Mouse (Mus musculus): ENCODE measurements around the gene Lyz2. TPM values are rescaled to one million over a fixed set of nuclear protein-coding genes. Genes with fewer than 3 reads are reported as not detected.
"Not testable (repeated sequence)": the region's sequence is repeated elsewhere in the genome, so short reads cannot be mapped to it uniquely, and the experiment has no call there.

Lyz2 gene
- polyA plus RNA-seq, 1 experiment from 2014 or later, result 3,526 TPM

- Histone ChIP-seq H3K9me3 (ENCODE audit: low read length) (no peaks in the 10 kb centered on the region), H3K4me2 (replicated peaks; ENCODE audit: low read depth, low read length) (no peak overlapping the region), H3K27me3 (replicated peaks; ENCODE audit: insufficient read depth, low read length) (no peaks in the 10 kb centered on the region), H3K4me1 (ENCODE audit: insufficient read depth, low read depth, low read length) (no peaks in the 10 kb centered on the region), H3K36me3 (ENCODE audit: insufficient read depth, low read length) (no peaks in the 10 kb centered on the region), H3K27ac (ENCODE audit: low read length) (no peak overlapping the region), H3K4me3 (ENCODE audit: low read depth, low read length) (no peak overlapping the region), H3K9ac (replicated peaks; ENCODE audit: low read depth) (no peak overlapping the region)
- no peak for TF ChIP-seq CTCF (IDR thresholded peaks at IDR 0.05)
- TF ChIP-seq EP300 (IDR thresholded peaks at IDR 0.05), result no peak
- peak; percentile 15 for ATAC-seq
- 63% methylated on average over 10 of the region's 10 CpGs for WGBS
- peak; percentile 25 for DNase-seq (ENCODE audit: low spot score)
These were observed 2.7 kb upstream of the Lyz2 start for GRCm38 (mm10) chr10:117284578-117285520.

GRCm38 (mm10) chr10:117283871-117284577 is 1.9 kb upstream of the Lyz2 start:
- no peak for TF ChIP-seq CTCF (IDR thresholded peaks at IDR 0.05)
- no peak for TF ChIP-seq EP300 (IDR thresholded peaks at IDR 0.05)
- H3K27ac ChIP-seq (ENCODE audit: low read length), result no peak overlapping the region
- WGBS, result 77% methylated on average over 7 of the region's 7 CpGs

DNA sequence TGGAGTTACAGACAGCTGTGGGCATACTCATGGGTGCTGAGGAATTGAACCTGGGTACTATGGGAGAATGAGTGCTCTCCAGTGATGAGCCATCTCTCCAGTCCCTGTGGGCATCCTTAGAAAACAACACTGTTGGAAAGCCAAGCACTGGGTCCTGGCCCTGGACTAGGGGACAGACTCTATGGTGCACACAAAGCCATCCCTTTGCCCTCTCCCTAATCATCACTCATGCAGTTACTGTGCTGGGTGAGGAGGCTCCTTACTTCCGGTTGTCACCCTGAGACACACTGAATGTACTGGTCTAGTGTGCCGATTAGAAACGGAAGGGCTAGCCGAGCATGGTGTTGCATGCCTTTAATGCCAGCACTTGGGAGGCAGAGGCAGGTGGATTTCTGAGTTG is 1.1 kb upstream of the Lyz2 start:
- 81% methylated on average over 4 of the region's 4 CpGs for WGBS

More at GRCm38 (mm10) chr10:117283871-117284577, 1.9 kb upstream of the Lyz2 start:
- H3K27me3 ChIP-seq (replicated peaks; ENCODE audit: insufficient read depth, low read length), result no peaks in the 10 kb centered on the region
- ATAC-seq, result no peak
- no peak overlapping the region for H3K4me2 ChIP-seq (replicated peaks; ENCODE audit: low read depth, low read length)
- no peaks in the 10 kb centered on the region for H3K9me3 ChIP-seq (ENCODE audit: low read length)
- H3K4me1 ChIP-seq (ENCODE audit: insufficient read depth, low read depth, low read length), result no peaks in the 10 kb centered on the region
- H3K4me3 ChIP-seq (ENCODE audit: low read depth, low read length), result no peak overlapping the region
- H3K36me3 ChIP-seq (ENCODE audit: insufficient read depth, low read length), result no peaks in the 10 kb centered on the region
- H3K9ac ChIP-seq (replicated peaks; ENCODE audit: low read depth), result no peak overlapping the region
- no peak for DNase-seq (ENCODE audit: low spot score)

GRCm38 (mm10) chr10:117282551-117282950 is 430 bp upstream of the Lyz2 start:
- ATAC-seq, result no peak
- H3K27ac ChIP-seq (ENCODE audit: low read length), result no peak overlapping the region
- H3K4me3 ChIP-seq (ENCODE audit: low read depth, low read length), result no peak overlapping the region

More for the DNA sequence above, 1.1 kb upstream of the Lyz2 start:
- not testable (repeated sequence) for H3K9ac ChIP-seq (replicated peaks; ENCODE audit: low read depth); DNase-seq (ENCODE audit: low spot score); H3K9me3 ChIP-seq (ENCODE audit: low read length); H3K27ac ChIP-seq (ENCODE audit: low read length); H3K4me1 ChIP-seq (ENCODE audit: insufficient read depth, low read depth, low read length); H3K27me3 ChIP-seq (replicated peaks; ENCODE audit: insufficient read depth, low read length); H3K4me3 ChIP-seq (ENCODE audit: low read depth, low read length); H3K4me2 ChIP-seq (replicated peaks; ENCODE audit: low read depth, low read length); ATAC-seq; H3K36me3 ChIP-seq (ENCODE audit: insufficient read depth, low read length)

DNA sequence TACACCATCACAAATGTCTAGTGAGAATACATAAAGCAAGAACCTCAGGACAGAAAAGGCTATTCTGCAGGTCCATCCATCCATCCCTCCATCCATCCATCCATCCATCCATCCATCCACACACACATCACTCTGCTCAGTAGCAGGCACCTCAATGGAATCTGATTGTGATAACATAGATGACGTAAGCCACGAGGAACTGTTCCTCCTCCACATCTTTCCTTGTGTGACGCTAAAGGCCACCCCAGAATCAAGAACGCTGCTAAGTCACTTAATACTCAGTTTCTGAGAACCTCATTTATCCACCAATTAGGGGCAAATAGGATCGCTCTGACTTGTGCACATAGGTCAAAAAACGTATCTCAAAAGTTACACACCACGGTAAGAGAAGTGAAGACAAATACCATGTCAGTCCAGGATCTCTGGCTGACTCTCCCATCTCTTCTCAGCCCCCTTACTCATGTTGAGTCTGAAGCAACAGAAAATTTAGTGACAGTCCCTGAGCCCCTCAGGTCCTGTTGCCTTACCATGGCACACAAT is 670 bp downstream of the Lyz2 start:
- DNase-seq (ENCODE audit: low spot score) (no peak), ATAC-seq (no peak)
- TF ChIP-seq CTCF (IDR thresholded peaks at IDR 0.05), result no peak
- TF ChIP-seq EP300 (IDR thresholded peaks at IDR 0.05), result no peak
- no peaks in the 10 kb centered on the region for H3K27me3 ChIP-seq (replicated peaks; ENCODE audit: insufficient read depth, low read length)
- 78% methylated on average over 7 of the region's 7 CpGs for WGBS
- H3K36me3 ChIP-seq (ENCODE audit: insufficient read depth, low read length), result no peaks in the 10 kb centered on the region
- H3K9me3 ChIP-seq (ENCODE audit: low read length), result no peaks in the 10 kb centered on the region
- H3K4me3 ChIP-seq (ENCODE audit: low read depth, low read length), result peak overlapping the region; percentile 4; the same call in 1 of the 2 replicates
- no peak overlapping the region for H3K27ac ChIP-seq (ENCODE audit: low read length)
- peak overlapping the region; percentile 32 for H3K4me2 ChIP-seq (replicated peaks; ENCODE audit: low read depth, low read length)
- H3K9ac ChIP-seq (replicated peaks; ENCODE audit: low read depth), result no peak overlapping the region
- no peaks in the 10 kb centered on the region for H3K4me1 ChIP-seq (ENCODE audit: insufficient read depth, low read depth, low read length)

More at GRCm38 (mm10) chr10:117282551-117282950, 430 bp upstream of the Lyz2 start:
- Histone ChIP-seq H3K9me3 (ENCODE audit: low read length) (no peaks in the 10 kb centered on the region), H3K4me2 (replicated peaks; ENCODE audit: low read depth, low read length) (no peak overlapping the region), H3K27me3 (replicated peaks; ENCODE audit: insufficient read depth, low read length) (no peaks in the 10 kb centered on the region), H3K36me3 (ENCODE audit: insufficient read depth, low read length) (no peaks in the 10 kb centered on the region), H3K4me1 (ENCODE audit: insufficient read depth, low read depth, low read length) (no peaks in the 10 kb centered on the region), H3K9ac (replicated peaks; ENCODE audit: low read depth) (no peak overlapping the region)
- no peak for TF ChIP-seq CTCF (IDR thresholded peaks at IDR 0.05)
- TF ChIP-seq EP300 (IDR thresholded peaks at IDR 0.05), result no peak
- WGBS, result 61% methylated on average over 2 of the region's 2 CpGs
- no peak for DNase-seq (ENCODE audit: low spot score)

GRCm38 (mm10) chr10:117280000-117280399 is 2.1 kb downstream of the Lyz2 start:
- Histone ChIP-seq H3K36me3 (ENCODE audit: insufficient read depth, low read length) (no peaks in the 10 kb centered on the region), H3K4me1 (ENCODE audit: insufficient read depth, low read depth, low read length) (no peaks in the 10 kb centered on the region), H3K9ac (replicated peaks; ENCODE audit: low read depth) (no peak overlapping the region), H3K4me3 (ENCODE audit: low read depth, low read length) (no peak overlapping the region), H3K27me3 (replicated peaks; ENCODE audit: insufficient read depth, low read length) (no peaks in the 10 kb centered on the region), H3K27ac (ENCODE audit: low read length) (no peak overlapping the region), H3K9me3 (ENCODE audit: low read length) (no peaks in the 10 kb centered on the region), H3K4me2 (replicated peaks; ENCODE audit: low read depth, low read length) (peak overlapping the region; percentile 17; the same call in 1 of the 2 replicates)
- TF ChIP-seq EP300 (IDR thresholded peaks at IDR 0.05) (no peak), CTCF (IDR thresholded peaks at IDR 0.05) (no peak)
- no peak for DNase-seq (ENCODE audit: low spot score)
- ATAC-seq, result no peak
- 29% methylated on average over 1 of the region's 1 CpGs for WGBS

- not testable (repeated sequence) for H3K36me3 ChIP-seq (ENCODE audit: insufficient read depth, low read length); H3K4me2 ChIP-seq (replicated peaks; ENCODE audit: low read depth, low read length); H3K27ac ChIP-seq (ENCODE audit: low read length); ATAC-seq; H3K9ac ChIP-seq (replicated peaks; ENCODE audit: low read depth); DNase-seq (ENCODE audit: low spot score); H3K4me1 ChIP-seq (ENCODE audit: insufficient read depth, low read depth, low read length); H3K9me3 ChIP-seq (ENCODE audit: low read length); H3K27me3 ChIP-seq (replicated peaks; ENCODE audit: insufficient read depth, low read length); H3K4me3 ChIP-seq (ENCODE audit: low read depth, low read length)
- 27% methylated on average over 2 of the region's 2 CpGs for whole genome bisulfite sequencing
These were observed 3.6 kb downstream of the Lyz2 start for GRCm38 (mm10) chr10:117278510-117278909.

- H3K4me3 ChIP-seq (ENCODE audit: low read depth, low read length); H3K4me1 ChIP-seq (ENCODE audit: insufficient read depth, low read depth, low read length); H3K27me3 ChIP-seq (replicated peaks; ENCODE audit: insufficient read depth, low read length); DNase-seq (ENCODE audit: low spot score); H3K4me2 ChIP-seq (replicated peaks; ENCODE audit: low read depth, low read length); H3K36me3 ChIP-seq (ENCODE audit: insufficient read depth, low read length); H3K9ac ChIP-seq (replicated peaks; ENCODE audit: low read depth); ATAC-seq; H3K27ac ChIP-seq (ENCODE audit: low read length); H3K9me3 ChIP-seq (ENCODE audit: low read length): not testable (repeated sequence)
- WGBS, result 76% methylated on average over 9 of the region's 9 CpGs
These were observed 4.3 kb downstream of the Lyz2 start for GRCm38 (mm10) chr10:117277779-117278178.
